Comparison of ENCODE assay signal across 8 mouse cellular contexts in genomic region chr5:37028486-37029311, GRCm38 (mm10). TPM values are rescaled to one million over a fixed set of nuclear protein-coding genes. Genes with fewer than 3 reads are reported as not detected.
DNase-seq lines count a peak whose midpoint lies in the region; ATAC-seq lines count a peak whose summit lies in the region.

No protein-coding gene starts in this region.

- peak; percentile 15 for DNase-seq in embryo, embryonic 10.5 days (ENCODE audit: low spot score)
- DNase-seq in embryo, embryonic 10 days (ENCODE audit: low spot score), result no peak
- peak; percentile 30 for DNase-seq in thymus, postnatal 14 days
- no peak for DNase-seq in thymus, postnatal 10 days (ENCODE audit: low spot score in 2 of 2)
- DNase-seq in layer of hippocampus, postnatal 36 days, result peak; percentile 52 to 63
- no peak for DNase-seq in urinary bladder, adult 18-20 months (ENCODE audit: low spot score in 2 of 2)

- H3K4me3 ChIP-seq in forebrain, embryonic 16.5 days (replicated peaks; ENCODE audit: low read length), result peak overlapping the region; percentile 69
- peak overlapping the region; percentile 82 for H3K4me3 ChIP-seq in midbrain, embryonic 16.5 days (ENCODE audit: low read depth, low read length)

- peaks cover 8% of the 10 kb centered on the region; the same call in 1 of the 2 replicates for H3K27me3 ChIP-seq in forebrain, embryonic 16.5 days (replicated peaks; ENCODE audit: control insufficient read depth, insufficient read depth, low read length)
- peaks cover 10% of the 10 kb centered on the region for H3K27me3 ChIP-seq in midbrain, embryonic 16.5 days (ENCODE audit: control insufficient read depth, insufficient read depth, low read depth, low read length)

- peak; percentile 81 for ATAC-seq in forebrain, embryonic 16.5 days
- ATAC-seq in midbrain, embryonic 16.5 days, result peak; percentile 92

- H3K27ac ChIP-seq in forebrain, embryonic 16.5 days (ENCODE audit: low read length), result peak overlapping the region; percentile 74
- H3K27ac ChIP-seq in midbrain, embryonic 16.5 days (ENCODE audit: low read length), result peak overlapping the region; percentile 88

- peaks cover 22% of the 10 kb centered on the region for H3K4me1 ChIP-seq in forebrain, embryonic 16.5 days (replicated peaks; ENCODE audit: control insufficient read depth, insufficient read depth, low read length)
- peaks cover 19% of the 10 kb centered on the region for H3K4me1 ChIP-seq in midbrain, embryonic 16.5 days (ENCODE audit: control insufficient read depth, insufficient read depth, low read length)

- H3K36me3 ChIP-seq in forebrain, embryonic 16.5 days (ENCODE audit: control insufficient read depth, insufficient read depth), result no peaks in the 10 kb centered on the region
- H3K36me3 ChIP-seq in midbrain, embryonic 16.5 days (ENCODE audit: control insufficient read depth, insufficient read depth, low read length), result no peaks in the 10 kb centered on the region

- WGBS in forebrain, embryonic 16.5 days, result under 1% methylated on average over 67 of the region's 72 CpGs
- under 1% methylated on average over 70 of the region's 72 CpGs for WGBS in midbrain, embryonic 16.5 days

- H3K4me2 ChIP-seq in forebrain, embryonic 16.5 days (ENCODE audit: low read length), result peak overlapping the region; percentile 72
- H3K4me2 ChIP-seq in midbrain, embryonic 16.5 days (ENCODE audit: low read length), result peak overlapping the region; percentile 79

- peak overlapping the region; percentile 71 for H3K9ac ChIP-seq in forebrain, embryonic 16.5 days (replicated peaks; ENCODE audit: low read depth, low read length)
- peak overlapping the region; percentile 83 for H3K9ac ChIP-seq in midbrain, embryonic 16.5 days (ENCODE audit: low read depth, low read length)

- H3K9me3 ChIP-seq in forebrain, embryonic 16.5 days (ENCODE audit: control insufficient read depth, low read length), result no peaks in the 10 kb centered on the region
- H3K9me3 ChIP-seq in midbrain, embryonic 16.5 days (replicated peaks; ENCODE audit: control insufficient read depth, low read length, poor library complexity, severe bottlenecking), result no peaks in the 10 kb centered on the region

RNA-seq across cellular contexts. Expression of gene Wfs1, which starts 39.7 kb away (rescaled TPM):
- polyA plus RNA-seq in forebrain, embryonic 16.5 days (2015; fragmentation: Nextera tagmentation; extraction: Ambion mirVana), result 8.5 and 10.7 TPM in 2 replicates
- 100 to 1,000 TPM; 157 to 178 TPM for total RNA-seq in layer of hippocampus, postnatal 36 days (2021)
- 10.3 and 11.1 TPM in 2 replicates for polyA plus RNA-seq in midbrain, embryonic 16.5 days (2015; fragmentation: Nextera tagmentation; extraction: Ambion mirVana)

RNA-seq across cellular contexts. Expression of gene Gm1043, which starts 56.5 kb away (rescaled TPM):
- 2.6 and 4.3 TPM in 2 replicates for polyA plus RNA-seq in forebrain, embryonic 16.5 days (2015; fragmentation: Nextera tagmentation; extraction: Ambion mirVana)
- 10 to 100 TPM; 28.7 to 32.6 TPM for total RNA-seq in layer of hippocampus, postnatal 36 days (2021)
- 2.3 and 3.0 TPM in 2 replicates for polyA plus RNA-seq in midbrain, embryonic 16.5 days (2015; fragmentation: Nextera tagmentation; extraction: Ambion mirVana)

Comparison
In these comparisons a context has a peak if more than half of its experiments do, and no peak if none do; other contexts are left out.
1. DNase-seq: peak in embryo, embryonic 10.5 days (single experiment), thymus, postnatal 14 days (single experiment) and layer of hippocampus, postnatal 36 days (2 of 2); none in embryo, embryonic 10 days (single experiment), thymus, postnatal 10 days (0 of 2) and urinary bladder, adult 18-20 months (0 of 2).